Mouse (Mus musculus) heart, adult 8-10 months (tissue): ENCODE results near the gene Tmem45a2. TPM values are rescaled to one million over a fixed set of nuclear protein-coding genes. Genes with fewer than 3 reads are reported as not detected.
"Not testable (repeated sequence)": the region's sequence is repeated elsewhere in the genome, so short reads cannot be mapped to it uniquely, and the experiment has no call there.

Experiments used
- DNase-seq: peaks from one replicate; pipeline ENCODE4 v3.0.0; 2022; ENCODE audit warnings: low spot score
- total RNA-seq, 4 experiments: library from RNA; stranded (reverse); gene quantifications; 2 replicates each; pipeline ENCODE4 v1.2.4; 2022

The Tmem45a2 gene
- not detected for total RNA-seq

DNA sequence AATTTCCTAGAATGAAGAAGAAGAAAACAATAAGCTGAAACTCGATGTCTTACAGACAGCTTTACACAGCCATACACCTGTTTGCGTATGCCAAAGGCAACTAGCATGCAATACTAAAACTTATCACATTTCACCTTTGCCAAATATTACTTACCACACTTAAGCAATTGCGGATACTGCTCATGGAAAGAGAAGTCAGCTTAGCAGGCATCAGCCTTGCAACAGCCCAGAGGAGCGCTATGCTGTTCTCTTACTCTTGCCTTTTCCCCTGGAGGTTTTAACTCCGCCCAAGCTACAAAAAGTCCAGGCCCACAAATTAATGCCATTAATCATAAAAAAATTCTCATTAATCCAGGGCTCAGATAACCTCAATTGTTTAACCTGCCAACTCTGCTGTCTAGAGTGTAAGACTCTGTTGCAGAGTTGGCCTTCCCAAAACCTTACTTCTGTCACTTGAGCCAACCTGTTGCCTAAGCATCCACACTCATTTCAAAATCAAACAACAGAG is at the start of gene Tmem45a2:
Tmem45a2 (minus strand) TSS at position 241 of the 508 bp plus-strand sequence.
- no peak for DNase-seq

DNA sequence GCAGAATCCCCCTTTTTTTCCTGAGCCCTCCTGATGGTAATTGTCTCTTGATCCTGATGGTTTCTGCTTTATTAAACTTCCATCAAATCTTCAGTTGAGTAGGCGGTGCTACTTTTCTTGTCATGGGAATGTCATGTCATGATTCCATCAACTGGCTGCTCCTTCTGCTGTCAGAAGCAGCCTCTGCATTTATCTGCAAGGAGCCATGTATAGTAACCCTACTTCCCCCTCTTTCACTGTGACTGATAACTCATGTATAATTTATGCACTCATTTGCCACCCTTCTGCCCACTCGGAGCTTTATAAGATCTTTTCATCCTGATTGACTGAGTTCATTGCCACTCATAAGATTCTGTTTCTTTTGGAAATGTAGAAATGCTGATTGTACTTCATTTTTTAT is 46.4 kb upstream of the Tmem45a2 start:
- no peak for DNase-seq

DNA sequence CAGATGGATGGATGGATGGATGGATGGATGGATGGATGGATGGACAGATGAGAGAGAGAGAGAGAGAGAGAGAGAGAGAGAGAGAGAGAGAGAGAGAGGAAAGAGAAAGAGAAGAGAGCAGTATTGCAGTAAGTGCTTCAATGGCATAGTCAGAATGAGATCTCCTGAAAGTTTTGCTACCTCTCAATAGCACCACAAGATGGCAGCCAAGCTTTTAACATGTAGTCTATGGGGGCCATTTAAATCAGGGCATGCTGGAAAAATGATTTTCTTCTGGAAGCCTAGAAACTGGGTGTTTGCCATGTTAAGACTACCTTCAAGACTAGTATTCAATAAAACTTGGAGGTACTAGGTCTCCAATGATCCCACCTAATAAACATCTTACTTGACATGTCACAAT is 44.9 kb upstream of the Tmem45a2 start:
- DNase-seq, result no peak

DNA sequence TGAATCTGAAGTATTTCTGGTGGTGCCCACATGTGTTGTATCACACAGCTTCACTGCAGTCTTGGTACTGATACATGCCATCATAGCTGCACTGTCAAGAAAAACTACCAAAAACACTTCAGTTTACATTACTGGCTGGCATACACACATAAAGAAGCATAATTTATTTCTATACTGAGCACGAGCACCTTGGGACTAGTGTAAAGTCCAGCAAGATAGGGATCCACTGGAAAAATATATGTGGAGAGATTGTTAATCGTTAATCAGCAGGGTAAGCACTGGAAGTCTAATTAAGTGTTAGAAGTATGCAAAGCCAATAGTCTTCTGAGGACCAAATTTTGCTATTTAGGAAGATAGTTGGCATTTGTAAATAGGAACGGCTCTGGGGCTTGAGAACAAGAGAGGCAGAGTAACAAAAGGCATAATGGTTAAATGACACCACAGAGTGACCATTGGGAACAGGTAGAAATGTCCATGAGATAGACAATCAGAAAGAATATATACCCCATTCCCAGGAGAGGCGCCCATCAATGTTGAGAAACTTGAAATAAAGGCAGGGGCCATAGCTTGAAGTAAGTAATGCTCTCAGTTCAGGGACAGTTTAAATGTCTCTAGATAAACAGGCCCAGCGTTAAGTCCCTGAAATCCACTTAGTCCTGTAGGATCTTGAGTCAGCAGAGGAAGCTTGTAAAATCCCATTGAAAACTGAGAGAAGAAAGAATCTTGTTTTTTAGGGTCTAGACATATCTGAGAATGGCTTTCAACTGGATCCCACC is 35.2 kb upstream of the Tmem45a2 start:
- no peak for DNase-seq

DNA sequence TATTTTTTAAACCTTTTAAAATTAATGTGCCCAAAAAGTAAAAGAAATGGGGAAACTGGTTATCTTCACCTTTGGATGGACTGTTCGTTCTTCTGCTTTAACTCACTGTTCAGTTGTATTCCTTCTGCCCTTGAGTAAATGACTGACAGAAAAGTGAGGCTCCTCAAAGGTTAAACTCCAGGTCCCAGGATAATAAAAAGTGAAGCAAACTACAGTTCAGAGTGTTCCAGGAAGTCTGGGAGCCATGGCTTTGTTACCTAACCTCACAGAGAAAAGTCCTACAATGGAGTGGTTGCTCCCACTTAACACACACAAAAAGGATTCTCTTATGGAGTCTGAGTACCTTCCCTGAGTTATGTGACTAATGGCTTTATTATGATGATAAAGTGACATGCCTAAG is 30.0 kb upstream of the Tmem45a2 start:
- no peak for DNase-seq

DNA sequence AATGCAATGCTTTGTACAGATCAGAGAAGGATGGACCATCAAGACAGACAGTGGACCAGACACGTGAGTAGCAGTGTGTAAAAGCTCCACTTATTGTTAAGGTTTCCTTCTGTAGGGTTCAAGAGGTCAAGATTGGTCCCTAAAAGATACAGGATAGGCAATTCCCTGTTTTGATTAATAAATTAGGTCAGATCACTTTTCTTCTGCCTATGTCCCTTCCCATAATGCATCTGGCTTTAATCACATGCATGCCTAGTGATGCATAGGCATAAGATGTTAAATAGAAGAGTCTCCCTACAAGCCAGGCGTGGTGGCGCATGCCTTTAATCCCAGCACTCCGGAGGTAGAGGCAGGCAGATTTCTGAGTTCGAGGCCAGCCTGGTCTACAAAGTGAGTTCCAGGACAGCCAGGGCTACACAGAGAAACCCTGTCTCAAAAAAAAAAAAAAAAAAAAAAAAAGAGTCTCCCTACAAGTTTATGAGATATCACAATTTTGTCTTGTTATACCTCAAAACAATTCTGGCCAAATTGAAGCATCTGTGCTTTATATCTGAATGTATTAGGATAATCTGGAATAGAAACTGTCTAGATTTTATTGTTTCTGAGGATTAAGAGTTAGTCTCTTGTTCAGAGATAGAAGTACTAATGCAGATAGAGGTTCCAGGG is 28.5 kb upstream of the Tmem45a2 start:
- no peak for DNase-seq

DNA sequence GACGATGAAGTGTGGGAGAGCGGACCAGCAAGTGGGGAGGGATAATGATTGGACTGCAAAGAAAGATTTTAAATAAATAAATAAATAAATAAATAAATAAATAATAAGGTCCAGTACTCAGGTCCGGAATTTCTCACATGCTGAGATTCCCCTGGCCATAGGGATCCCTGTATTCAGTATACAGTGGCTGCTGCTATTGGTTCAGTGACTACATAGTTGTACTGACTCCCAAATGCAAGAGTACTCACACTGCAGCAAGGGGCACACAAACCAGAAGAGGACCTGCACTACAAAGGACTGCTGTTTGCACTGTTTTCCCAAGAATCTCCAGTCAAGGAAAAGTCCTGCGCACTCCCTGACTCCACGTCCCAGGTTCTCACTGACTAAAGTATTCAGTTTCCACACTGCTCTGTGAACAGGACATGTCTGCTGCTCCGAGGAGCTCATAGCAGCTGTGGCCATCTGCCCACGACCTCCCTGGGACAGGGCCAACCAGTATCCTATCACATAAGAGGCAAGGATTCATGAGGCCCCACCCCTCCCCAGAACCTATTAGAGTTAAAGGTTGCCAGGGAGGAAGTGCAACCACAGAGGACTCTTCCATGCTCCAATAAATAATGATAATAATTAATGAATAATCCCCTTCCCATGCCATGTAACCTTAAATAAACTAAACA is 27.4 kb upstream of the Tmem45a2 start:
- no peak for DNase-seq

DNA sequence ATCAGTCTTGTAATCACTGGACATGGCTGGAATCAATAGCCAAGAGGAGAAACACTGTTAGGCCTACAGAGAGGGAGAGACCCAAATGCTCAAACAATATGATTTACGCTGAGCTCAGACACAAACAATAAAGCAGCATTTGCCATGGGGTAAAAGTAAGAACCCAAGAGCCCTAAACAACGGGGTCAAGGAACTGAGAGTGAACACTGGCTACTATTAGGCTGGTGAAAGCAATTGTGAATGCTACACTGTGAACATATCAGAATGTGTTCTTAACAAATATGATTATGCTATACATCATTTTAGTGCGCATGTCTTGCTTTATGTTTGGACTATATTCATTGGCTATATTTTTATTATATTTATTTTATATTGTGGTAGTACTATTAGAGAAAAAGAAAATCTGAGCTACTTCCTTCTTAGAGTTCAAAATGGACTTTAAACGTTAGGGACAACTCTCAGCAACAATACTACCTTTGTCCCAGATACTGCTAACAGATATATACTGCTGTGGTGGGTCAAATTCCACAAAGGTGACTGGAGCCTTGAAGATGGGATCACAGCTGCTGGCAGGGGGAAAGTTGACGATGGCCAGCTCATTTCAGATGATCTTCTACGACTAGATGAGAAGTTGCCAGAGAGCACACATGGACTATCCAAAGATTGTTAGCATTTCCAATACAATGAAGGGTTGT is 21.9 kb upstream of the Tmem45a2 start:
- DNase-seq, result no peak

DNA sequence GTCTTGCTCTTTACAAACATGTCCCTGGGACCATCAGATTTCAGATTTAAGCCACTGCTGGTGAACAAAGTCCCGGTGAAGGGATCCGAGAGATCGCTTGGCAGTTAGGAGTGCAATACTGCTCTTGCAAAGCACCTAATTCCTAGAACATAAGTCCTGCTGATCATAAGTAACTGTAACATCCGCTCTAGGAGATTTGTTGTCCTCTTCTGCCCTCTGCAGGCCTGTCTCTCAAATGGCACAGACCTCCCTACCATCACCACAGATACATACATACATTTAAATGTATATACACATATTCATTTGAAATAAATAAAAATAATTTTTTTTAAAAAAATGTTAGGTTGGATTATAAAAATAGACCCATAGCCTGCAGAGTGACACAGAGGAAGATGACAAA is 21.3 kb upstream of the Tmem45a2 start:
- peak; percentile 6 for DNase-seq

DNA sequence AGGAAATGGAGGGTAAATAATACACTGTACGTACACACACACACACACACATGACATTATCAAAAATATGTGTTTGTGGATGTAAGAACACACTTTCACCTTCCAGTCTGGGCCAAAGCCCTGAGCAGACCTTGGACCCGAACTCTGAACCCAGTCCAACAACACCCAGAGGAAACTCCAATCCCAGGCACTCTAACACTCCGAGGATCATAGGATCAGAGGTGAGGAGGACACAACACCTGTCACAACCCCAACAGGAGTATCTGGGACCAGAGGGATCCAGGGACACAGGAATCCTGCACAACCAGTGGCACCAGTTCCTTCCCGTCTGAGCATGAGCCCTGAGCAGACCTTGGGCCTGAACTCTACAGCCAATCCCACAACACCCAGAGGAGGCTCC is 8.4 kb upstream of the Tmem45a2 start:
- no peak for DNase-seq

DNA sequence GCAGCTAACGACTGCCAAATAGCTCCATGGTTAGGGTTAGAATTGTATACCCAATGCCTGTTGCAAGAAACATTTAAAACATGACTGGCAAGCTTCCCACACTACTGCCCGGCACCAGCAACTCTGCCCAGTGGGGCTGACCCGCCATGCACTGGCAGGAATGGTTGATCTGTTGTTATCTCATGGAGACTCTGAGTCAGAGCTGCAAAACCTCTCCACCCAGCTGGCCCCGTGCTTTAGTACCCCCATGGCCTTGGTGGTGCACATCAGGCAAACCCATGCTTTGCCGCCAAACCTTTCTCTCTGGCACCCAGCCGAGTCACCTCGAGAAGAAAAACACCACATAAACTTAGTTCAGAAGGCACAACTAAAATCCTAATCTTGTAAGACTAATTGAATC is 4.8 kb upstream of the Tmem45a2 start:
- DNase-seq, result no peak

DNA sequence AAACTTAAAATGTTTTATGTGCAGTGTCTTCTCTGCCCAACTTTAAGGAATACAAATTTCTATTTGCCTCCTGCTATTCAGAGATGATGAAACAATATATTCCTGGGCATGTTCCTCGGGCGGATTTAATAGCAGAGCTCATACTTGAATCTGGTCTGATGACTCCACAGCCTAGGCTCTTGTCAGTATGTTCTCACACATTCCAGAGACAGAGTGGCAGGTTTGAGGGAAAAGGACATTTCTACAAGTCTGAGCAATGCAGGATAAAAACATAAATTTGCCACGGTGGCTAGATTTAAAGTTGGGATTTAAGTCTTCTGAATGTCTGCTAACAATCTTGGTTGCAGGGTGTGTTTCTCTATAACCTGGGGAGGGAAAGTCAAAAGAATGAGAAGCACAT is 9.1 kb downstream of the Tmem45a2 start:
- DNase-seq, result no peak

DNA sequence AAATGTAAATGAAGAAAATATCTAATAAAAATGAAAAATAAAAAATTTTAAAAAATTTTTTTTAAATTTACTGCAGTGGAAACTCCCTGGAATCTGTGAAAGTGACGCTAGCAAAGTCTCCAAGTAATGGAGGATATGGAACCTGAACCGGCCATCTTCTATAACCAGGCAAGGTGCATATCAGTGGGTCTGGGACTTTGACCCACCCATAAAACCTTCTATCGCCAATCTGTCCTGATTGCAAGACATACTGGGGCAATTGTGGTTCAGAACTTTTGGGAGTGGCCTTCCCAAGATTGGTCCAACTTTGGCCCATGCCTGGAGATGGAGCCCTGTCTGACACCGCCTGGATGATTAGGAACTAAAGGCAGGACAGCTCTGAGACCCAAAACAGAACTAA is 14.2 kb downstream of the Tmem45a2 start:
- no peak for DNase-seq

DNA sequence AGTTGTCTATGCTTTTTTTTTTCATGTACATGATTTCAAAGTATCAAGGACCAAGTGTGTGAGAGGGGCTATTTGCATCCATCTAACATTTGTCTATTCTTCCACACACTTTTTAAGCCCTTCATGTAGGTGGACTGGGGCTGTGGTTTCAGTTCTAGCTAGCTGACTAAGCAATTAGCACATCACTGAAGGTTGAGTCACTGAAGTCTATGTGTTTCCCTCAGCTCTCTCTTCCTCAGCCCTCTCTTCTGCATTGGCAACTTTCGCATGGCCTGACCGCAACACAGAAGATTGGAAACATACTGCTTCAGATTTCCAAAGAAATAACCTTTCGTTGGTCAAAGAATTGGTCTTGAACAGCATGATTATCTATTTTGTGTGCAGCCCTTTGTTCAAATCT is 21.2 kb downstream of the Tmem45a2 start:
- no peak for DNase-seq

DNA sequence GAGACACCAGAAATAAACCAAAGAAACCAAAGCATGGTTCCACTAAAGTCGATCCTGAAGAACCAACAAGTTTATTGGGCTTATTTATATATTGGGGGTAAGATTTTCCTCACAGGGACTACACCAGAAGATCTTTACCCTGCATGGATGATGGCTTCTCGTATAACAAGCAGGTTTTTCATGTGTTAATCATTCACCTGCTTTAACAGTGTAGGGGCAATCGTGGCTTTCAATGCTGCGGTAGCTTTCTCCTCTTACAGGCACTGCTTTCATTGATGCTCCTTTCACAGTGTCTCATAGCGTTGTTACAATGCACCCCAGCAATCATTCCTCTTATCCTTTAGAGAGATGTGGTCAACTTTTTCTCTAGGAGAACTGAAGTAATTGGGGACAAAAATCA is 32.6 kb downstream of the Tmem45a2 start:
- no peak for DNase-seq

DNA sequence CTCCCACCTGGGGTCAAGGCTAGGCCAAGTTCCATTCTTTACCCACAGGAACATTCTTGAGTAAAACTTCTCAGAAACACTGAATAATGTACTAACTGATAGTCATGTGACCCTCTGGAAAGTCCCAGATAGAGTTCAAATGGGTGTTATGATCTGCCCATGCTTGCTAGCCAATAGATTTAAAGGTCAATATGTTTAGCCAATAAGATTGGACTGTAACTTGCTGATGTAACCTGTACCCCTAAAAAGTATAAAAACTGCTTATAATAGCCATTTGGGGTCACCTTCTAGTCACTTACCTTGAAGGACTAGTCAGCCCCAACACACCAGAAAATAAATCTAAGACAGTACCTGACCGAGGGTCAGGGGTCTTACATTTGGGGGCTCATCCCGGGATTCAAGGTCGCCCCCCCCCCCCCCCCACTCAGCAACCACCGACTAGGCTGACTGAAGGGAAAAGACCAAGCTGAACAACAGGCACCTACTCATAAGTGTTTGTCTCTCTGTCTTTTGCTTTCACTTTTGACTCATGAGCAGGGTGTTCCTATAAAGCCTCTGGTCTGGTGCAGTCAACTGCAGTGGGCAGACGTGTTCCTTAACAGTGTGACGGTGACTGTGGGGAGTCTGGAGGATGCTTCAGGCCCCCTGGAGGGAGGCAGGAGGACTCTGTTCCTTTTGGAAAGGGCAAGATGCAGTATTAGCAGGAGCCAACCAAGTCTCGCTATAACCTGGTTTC is 40.9 kb downstream of the Tmem45a2 start:
- no peak for DNase-seq

DNA sequence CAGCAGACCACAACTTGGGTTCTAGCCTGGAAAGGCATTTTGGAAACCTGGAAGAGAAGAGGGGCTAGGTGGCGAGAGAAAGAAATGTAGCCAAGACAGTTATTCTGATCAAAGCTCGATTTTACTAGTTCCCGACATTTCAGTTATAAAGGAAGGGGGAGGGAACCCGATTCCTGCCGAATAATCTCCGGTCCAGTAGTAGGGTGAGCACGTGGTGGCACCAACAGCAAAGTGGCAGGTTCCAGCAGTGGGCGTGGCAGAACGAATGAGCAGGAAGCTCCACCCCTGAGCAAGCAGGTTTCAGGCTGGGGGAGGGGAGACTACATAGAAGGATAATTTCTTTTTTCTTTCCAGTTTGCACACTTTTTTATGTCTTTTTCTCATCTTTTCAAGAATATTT is 72.9 kb downstream of the Tmem45a2 start:
- DNase-seq, result not testable (repeated sequence)
